Mouse (Mus musculus) kidney, adult 9 months (tissue): Measurements from ENCODE around the gene Piwil4.

ENCODE experiments used
- DNase-seq: peaks from one replicate; pipeline ENCODE4 v3.0.0; 2022

Piwil4 gene

GRCm38 (mm10) chr9:14740151-14740924, at the start of gene Piwil4:
TSS of gene Piwil4 (minus strand) at chr9:14740733.
- no peak for DNase-seq

- DNase-seq = no peak
Observed at GRCm38 (mm10) chr9:14787356-14787755, 46.8 kb upstream of the Piwil4 start.

- DNase-seq = peak; percentile 97
Observed at GRCm38 (mm10) chr9:14784039-14785002, 43.8 kb upstream of the Piwil4 start, which contains the start of the genes Mre11a and Ankrd49. TSS of gene Mre11a (plus strand) at chr9:14784654. TSS of gene Ankrd49 (minus strand) at chr9:14784856.

GRCm38 (mm10) chr9:14778341-14778740, 37.8 kb upstream of the Piwil4 start:
- no peak for DNase-seq

GRCm38 (mm10) chr9:14773813-14774212, 33.3 kb upstream of the Piwil4 start:
- peak; percentile 23 for DNase-seq

- DNase-seq = no peak
Observed at GRCm38 (mm10) chr9:14772074-14772473, 31.5 kb upstream of the Piwil4 start.

- no peak for DNase-seq
Observed at GRCm38 (mm10) chr9:14770803-14771471, 30.4 kb upstream of the Piwil4 start, which contains the start of gene 1700012B09Rik. TSS of gene 1700012B09Rik (minus strand) at chr9:14771030.

- DNase-seq = no peak
Observed at GRCm38 (mm10) chr9:14769811-14770210, 29.3 kb upstream of the Piwil4 start.

GRCm38 (mm10) chr9:14764765-14765164, 24.2 kb upstream of the Piwil4 start:
- peak; percentile 50 for DNase-seq

GRCm38 (mm10) chr9:14759261-14759660, 18.7 kb upstream of the Piwil4 start:
- DNase-seq = no peak

- DNase-seq = no peak
Observed at GRCm38 (mm10) chr9:14758590-14758989, 18.1 kb upstream of the Piwil4 start.

- DNase-seq = no peak
Observed at GRCm38 (mm10) chr9:14754469-14754868, 13.9 kb upstream of the Piwil4 start.

GRCm38 (mm10) chr9:14753947-14754346, 13.4 kb upstream of the Piwil4 start:
- DNase-seq = no peak

GRCm38 (mm10) chr9:14752001-14752522, 11.5 kb upstream of the Piwil4 start, which contains the start of gene Fut4:
TSS of gene Fut4 (minus strand) at chr9:14752393.
- peak; percentile 56 for DNase-seq

- DNase-seq = peak; percentile 12
Observed at GRCm38 (mm10) chr9:14751503-14752000, 11.0 kb upstream of the Piwil4 start.

GRCm38 (mm10) chr9:14750901-14751502, 10.5 kb upstream of the Piwil4 start:
- no peak for DNase-seq

- no peak for DNase-seq
Observed at GRCm38 (mm10) chr9:14739498-14740150, 909 bp downstream of the Piwil4 start.

- DNase-seq = peak; percentile 33
Observed at GRCm38 (mm10) chr9:14730941-14731541, 9.5 kb downstream of the Piwil4 start.

- no peak for DNase-seq
Observed at GRCm38 (mm10) chr9:14728365-14728764, 12.2 kb downstream of the Piwil4 start.

- DNase-seq = no peak
Observed at GRCm38 (mm10) chr9:14726629-14727028, 13.9 kb downstream of the Piwil4 start.

- no peak for DNase-seq
Observed at GRCm38 (mm10) chr9:14726005-14726404, 14.5 kb downstream of the Piwil4 start.
